Mouse (Mus musculus): ENCODE results near the gene Gm10974. TPM values are rescaled to one million over a fixed set of nuclear protein-coding genes. Genes with fewer than 3 reads are reported as not detected.

Gm10974 gene
- polyA plus RNA-seq, 1 experiment from 2014 or later: not detected

DNA sequence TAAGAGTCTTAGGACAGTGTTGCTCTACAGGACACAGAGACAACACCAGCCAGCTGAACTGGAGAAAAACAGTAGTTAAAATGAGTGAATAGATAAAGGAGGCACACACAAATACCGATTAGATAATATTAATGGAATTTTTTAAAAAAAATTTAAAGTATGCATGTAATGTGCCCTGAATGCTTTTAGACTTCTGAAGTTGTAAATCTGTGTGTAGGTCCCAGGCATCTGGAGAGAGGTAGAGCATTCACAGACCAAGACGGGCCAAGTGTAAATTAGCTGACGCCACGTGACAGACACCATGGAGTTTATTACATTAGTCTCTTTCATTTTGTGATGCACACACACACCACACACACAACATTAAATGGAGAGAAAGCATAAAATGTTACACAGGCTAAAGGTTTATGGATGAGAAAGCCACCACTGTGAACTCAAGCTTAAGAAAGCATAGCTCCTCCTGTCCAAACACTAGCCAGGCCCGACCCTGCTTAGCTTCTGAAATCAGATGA, 4.3 kb downstream of the Gm10974 start:
- H3K27me3 ChIP-seq (ENCODE audit: control insufficient read depth, insufficient read depth, low read length): no peaks in the 10 kb centered on the region
- no peak overlapping the region for H3K27ac ChIP-seq (ENCODE audit: low read depth, low read length)
- DNase-seq (ENCODE audit: low spot score): no peak
- 80% methylated on average over 5 of the region's 5 CpGs for WGBS
- no peaks in the 10 kb centered on the region for H3K36me3 ChIP-seq (ENCODE audit: control insufficient read depth, insufficient read depth, low read length)
- H3K4me2 ChIP-seq (replicated peaks; ENCODE audit: low read depth, low read length): no peak overlapping the region
- H3K9me3 ChIP-seq (ENCODE audit: control insufficient read depth, low read length): no peaks in the 10 kb centered on the region
- H3K4me1 ChIP-seq (replicated peaks; ENCODE audit: control insufficient read depth, insufficient read depth, low read length): no peaks in the 10 kb centered on the region
- H3K9ac ChIP-seq (ENCODE audit: low read depth, low read length): no peak overlapping the region
- no peak overlapping the region for H3K4me3 ChIP-seq (ENCODE audit: low read depth, low read length)
- no peak for ATAC-seq (ENCODE audit: low FRiP score)

DNA sequence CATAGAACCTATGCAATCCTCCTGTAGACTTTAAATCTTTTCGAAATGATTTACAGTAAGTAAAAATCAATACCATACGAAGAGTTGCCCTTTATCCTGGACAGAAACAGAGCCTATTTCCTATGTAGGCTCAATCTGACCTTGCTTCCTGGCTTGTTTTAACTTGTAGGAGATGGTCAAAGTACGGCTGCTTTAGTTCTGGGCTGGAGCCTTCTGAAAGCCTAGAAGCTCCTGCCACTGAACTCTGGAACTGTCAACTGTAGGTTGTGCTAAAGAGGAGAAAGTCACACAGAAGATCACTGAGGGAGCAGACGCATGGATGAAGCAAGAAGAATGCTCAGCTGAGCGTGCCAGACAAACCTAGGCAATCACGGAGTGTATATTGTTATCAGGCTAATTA, 5.3 kb downstream of the Gm10974 start:
- H3K36me3 ChIP-seq (ENCODE audit: control insufficient read depth, insufficient read depth, low read length): no peaks in the 10 kb centered on the region
- 92% methylated on average over 6 of the region's 6 CpGs for WGBS
- no peaks in the 10 kb centered on the region for H3K9me3 ChIP-seq (ENCODE audit: control insufficient read depth, low read length)
- H3K27me3 ChIP-seq (ENCODE audit: control insufficient read depth, insufficient read depth, low read length): no peaks in the 10 kb centered on the region
- H3K4me1 ChIP-seq (replicated peaks; ENCODE audit: control insufficient read depth, insufficient read depth, low read length): no peaks in the 10 kb centered on the region
- no peak overlapping the region for H3K4me2 ChIP-seq (replicated peaks; ENCODE audit: low read depth, low read length)
- DNase-seq (ENCODE audit: low spot score): no peak
- no peak for ATAC-seq (ENCODE audit: low FRiP score)
- H3K9ac ChIP-seq (ENCODE audit: low read depth, low read length): no peak overlapping the region
- no peak overlapping the region for H3K27ac ChIP-seq (ENCODE audit: low read depth, low read length)
- no peak overlapping the region for H3K4me3 ChIP-seq (ENCODE audit: low read depth, low read length)

DNA sequence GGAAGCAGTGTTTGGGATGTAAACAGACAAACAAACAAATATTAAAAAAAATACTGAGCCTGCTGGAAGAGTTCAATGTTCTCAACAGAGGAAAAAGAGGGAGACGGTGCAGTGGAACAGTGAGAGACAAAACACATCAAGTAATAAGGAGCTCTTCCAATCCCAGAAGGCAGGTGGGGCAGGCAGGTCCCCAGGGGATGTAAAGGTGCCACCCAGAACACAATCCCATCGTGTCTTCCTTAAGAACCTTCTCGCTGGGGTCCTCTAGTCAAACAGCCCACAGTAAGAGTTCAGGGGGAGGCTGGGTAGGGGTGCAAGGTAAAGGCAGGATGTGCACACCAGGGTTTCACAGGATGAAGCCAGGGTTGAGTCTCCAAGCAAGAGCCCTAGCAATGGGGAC, 7.7 kb downstream of the Gm10974 start:
- H3K27ac ChIP-seq (ENCODE audit: low read depth, low read length): no peak overlapping the region
- DNase-seq (ENCODE audit: low spot score): no peak
- H3K36me3 ChIP-seq (ENCODE audit: control insufficient read depth, insufficient read depth, low read length): no peaks in the 10 kb centered on the region
- H3K27me3 ChIP-seq (ENCODE audit: control insufficient read depth, insufficient read depth, low read length): no peaks in the 10 kb centered on the region
- no peak overlapping the region for H3K4me3 ChIP-seq (ENCODE audit: low read depth, low read length)
- H3K4me2 ChIP-seq (replicated peaks; ENCODE audit: low read depth, low read length): no peak overlapping the region
- WGBS: 88% methylated on average over 3 of the region's 3 CpGs
- no peak overlapping the region for H3K9ac ChIP-seq (ENCODE audit: low read depth, low read length)
- ATAC-seq (ENCODE audit: low FRiP score): no peak
- H3K4me1 ChIP-seq (replicated peaks; ENCODE audit: control insufficient read depth, insufficient read depth, low read length): no peaks in the 10 kb centered on the region
- no peaks in the 10 kb centered on the region for H3K9me3 ChIP-seq (ENCODE audit: control insufficient read depth, low read length)

DNA sequence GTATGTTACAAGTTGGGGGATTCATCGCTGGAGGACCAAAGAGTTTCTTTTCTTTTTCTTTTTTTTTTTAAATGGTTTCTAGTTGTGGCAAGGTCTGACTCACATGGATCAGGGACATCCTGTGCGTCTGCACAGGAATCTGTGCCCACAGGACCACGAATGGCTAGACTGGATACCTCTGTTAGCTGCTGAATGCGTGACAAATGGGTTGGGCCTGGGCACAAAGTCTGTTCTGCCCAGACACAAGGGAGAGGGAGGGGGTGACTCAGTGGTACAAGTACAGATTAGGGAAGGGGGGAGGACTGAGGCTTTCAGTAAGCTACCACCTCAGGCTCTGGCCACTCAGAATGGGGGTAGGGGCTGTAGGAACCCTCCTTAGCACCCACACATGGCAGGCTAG, 10.0 kb downstream of the Gm10974 start:
- Histone ChIP-seq H3K27ac (ENCODE audit: low read depth, low read length) (no peak overlapping the region), H3K27me3 (ENCODE audit: control insufficient read depth, insufficient read depth, low read length) (no peaks in the 10 kb centered on the region), H3K36me3 (ENCODE audit: control insufficient read depth, insufficient read depth, low read length) (no peaks in the 10 kb centered on the region), H3K9ac (ENCODE audit: low read depth, low read length) (no peak overlapping the region), H3K4me1 (replicated peaks; ENCODE audit: control insufficient read depth, insufficient read depth, low read length) (no peaks in the 10 kb centered on the region), H3K4me2 (replicated peaks; ENCODE audit: low read depth, low read length) (no peak overlapping the region), H3K4me3 (ENCODE audit: low read depth, low read length) (no peak overlapping the region), H3K9me3 (ENCODE audit: control insufficient read depth, low read length) (no peaks in the 10 kb centered on the region)
- DNase-seq (ENCODE audit: low spot score): no peak
- 91% methylated on average over 4 of the region's 4 CpGs for WGBS
- ATAC-seq (ENCODE audit: low FRiP score): no peak

DNA sequence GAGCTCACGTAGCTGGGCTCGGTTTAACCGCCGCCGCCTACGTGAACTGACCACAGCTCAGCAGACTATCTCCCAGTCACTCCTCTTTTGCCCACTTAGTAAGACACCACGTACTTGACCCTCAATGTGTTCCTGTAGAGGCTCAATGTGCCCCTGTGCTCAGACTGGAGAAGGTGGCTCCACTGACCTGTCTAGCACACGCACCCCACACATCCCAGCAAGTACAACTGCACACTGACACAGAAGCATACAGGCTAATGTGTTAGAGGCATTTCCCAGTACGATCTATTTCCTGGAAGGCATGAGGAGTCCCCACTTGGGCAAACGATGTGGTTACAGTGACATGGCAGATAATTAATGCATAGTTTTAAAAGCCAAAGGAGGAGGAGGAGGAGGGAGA, 10.9 kb downstream of the Gm10974 start:
- no peak overlapping the region for H3K27ac ChIP-seq (ENCODE audit: low read depth, low read length)
- H3K4me3 ChIP-seq (ENCODE audit: low read depth, low read length): no peak overlapping the region
- H3K4me2 ChIP-seq (replicated peaks; ENCODE audit: low read depth, low read length): no peak overlapping the region
- no peak overlapping the region for H3K9ac ChIP-seq (ENCODE audit: low read depth, low read length)
- no peaks in the 10 kb centered on the region for H3K4me1 ChIP-seq (replicated peaks; ENCODE audit: control insufficient read depth, insufficient read depth, low read length)
- no peak for ATAC-seq (ENCODE audit: low FRiP score)
- H3K36me3 ChIP-seq (ENCODE audit: control insufficient read depth, insufficient read depth, low read length): no peaks in the 10 kb centered on the region
- DNase-seq (ENCODE audit: low spot score): no peak
- H3K27me3 ChIP-seq (ENCODE audit: control insufficient read depth, insufficient read depth, low read length): no peaks in the 10 kb centered on the region
- no peaks in the 10 kb centered on the region for H3K9me3 ChIP-seq (ENCODE audit: control insufficient read depth, low read length)
- 87% methylated on average over 10 of the region's 10 CpGs for WGBS

DNA sequence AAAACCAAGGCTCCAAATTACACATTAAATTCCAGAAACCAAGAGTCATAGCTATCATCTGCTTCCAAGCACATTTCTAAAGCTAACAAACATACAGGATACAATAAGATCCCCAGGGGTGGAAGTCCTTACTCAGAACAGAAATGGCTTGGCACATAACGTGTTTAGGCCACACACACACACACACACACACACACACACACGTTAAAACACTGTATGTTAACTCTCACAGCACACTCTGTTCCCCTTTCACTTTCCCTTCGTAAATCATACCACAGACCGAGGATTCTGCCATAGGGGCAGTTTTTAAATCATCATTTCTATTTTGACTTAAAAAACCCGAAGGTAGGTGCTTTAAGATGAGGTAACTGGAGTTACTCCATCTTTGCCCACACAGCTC, 18.5 kb downstream of the Gm10974 start:
- DNase-seq (ENCODE audit: low spot score): no peak
- Histone ChIP-seq H3K27ac (ENCODE audit: low read depth, low read length) (no peak overlapping the region), H3K4me2 (replicated peaks; ENCODE audit: low read depth, low read length) (no peak overlapping the region), H3K36me3 (ENCODE audit: control insufficient read depth, insufficient read depth, low read length) (no peaks in the 10 kb centered on the region), H3K9ac (ENCODE audit: low read depth, low read length) (no peak overlapping the region), H3K4me1 (replicated peaks; ENCODE audit: control insufficient read depth, insufficient read depth, low read length) (0 out of 2 replicates have a peak, but pooled peaks cover 2% of the 10 kb centered on the region), H3K9me3 (ENCODE audit: control insufficient read depth, low read length) (no peaks in the 10 kb centered on the region), H3K4me3 (ENCODE audit: low read depth, low read length) (no peak overlapping the region), H3K27me3 (ENCODE audit: control insufficient read depth, insufficient read depth, low read length) (peaks cover 7% of the 10 kb centered on the region; the same call in 1 of the 2 replicates)
- no peak for ATAC-seq (ENCODE audit: low FRiP score)
- 81% methylated on average over 5 of the region's 5 CpGs for WGBS

DNA sequence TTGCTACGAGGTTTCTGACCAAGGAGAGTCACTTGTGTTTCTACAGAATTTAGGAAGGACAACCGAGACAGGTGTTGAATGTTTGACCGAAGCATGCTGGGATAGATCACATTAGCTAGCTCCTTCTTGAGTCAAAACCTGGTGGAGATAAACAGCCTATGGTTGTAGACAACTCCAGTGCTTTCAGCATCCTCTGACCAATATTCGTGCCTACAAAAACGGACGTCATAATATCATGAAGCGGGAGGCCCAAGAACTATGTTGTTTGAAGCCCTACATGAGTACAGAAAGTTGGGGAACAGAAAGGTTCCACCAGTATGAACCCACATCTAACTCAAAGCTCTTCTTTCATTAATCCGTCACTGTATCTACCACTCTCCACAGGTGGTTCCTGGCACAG, 19.2 kb downstream of the Gm10974 start:
- no peak overlapping the region for H3K9ac ChIP-seq (ENCODE audit: low read depth, low read length)
- H3K27ac ChIP-seq (ENCODE audit: low read depth, low read length): no peak overlapping the region
- peaks cover 7% of the 10 kb centered on the region; the same call in 1 of the 2 replicates for H3K27me3 ChIP-seq (ENCODE audit: control insufficient read depth, insufficient read depth, low read length)
- ATAC-seq (ENCODE audit: low FRiP score) (no peak), DNase-seq (ENCODE audit: low spot score) (no peak)
- no peak overlapping the region for H3K4me3 ChIP-seq (ENCODE audit: low read depth, low read length)
- WGBS: 90% methylated on average over 8 of the region's 8 CpGs
- H3K4me1 ChIP-seq (replicated peaks; ENCODE audit: control insufficient read depth, insufficient read depth, low read length): 0 out of 2 replicates have a peak, but pooled peaks cover 2% of the 10 kb centered on the region
- H3K36me3 ChIP-seq (ENCODE audit: control insufficient read depth, insufficient read depth, low read length): no peaks in the 10 kb centered on the region
- no peak overlapping the region for H3K4me2 ChIP-seq (replicated peaks; ENCODE audit: low read depth, low read length)
- H3K9me3 ChIP-seq (ENCODE audit: control insufficient read depth, low read length): no peaks in the 10 kb centered on the region

DNA sequence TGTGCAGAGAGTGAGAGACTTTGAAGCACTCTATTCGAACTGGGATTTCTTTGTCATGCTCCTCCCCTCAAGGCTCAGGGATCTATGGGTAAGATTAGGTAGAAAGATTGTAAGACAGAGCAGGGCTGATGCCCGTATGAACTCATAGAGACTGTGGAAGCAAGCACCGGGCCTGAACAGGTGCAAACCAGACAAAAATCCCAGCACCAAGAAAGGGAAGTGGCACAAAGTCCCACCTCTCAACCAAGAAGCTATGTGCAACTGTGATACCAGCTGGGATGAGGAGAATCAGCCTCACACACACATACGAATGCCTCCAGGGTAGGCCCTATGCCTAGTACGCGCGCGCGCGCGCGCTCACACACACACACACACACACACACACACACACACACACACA, 20.1 kb downstream of the Gm10974 start:
- WGBS: 95% methylated on average over 12 of the region's 12 CpGs
- no peak for ATAC-seq (ENCODE audit: low FRiP score)

DNA sequence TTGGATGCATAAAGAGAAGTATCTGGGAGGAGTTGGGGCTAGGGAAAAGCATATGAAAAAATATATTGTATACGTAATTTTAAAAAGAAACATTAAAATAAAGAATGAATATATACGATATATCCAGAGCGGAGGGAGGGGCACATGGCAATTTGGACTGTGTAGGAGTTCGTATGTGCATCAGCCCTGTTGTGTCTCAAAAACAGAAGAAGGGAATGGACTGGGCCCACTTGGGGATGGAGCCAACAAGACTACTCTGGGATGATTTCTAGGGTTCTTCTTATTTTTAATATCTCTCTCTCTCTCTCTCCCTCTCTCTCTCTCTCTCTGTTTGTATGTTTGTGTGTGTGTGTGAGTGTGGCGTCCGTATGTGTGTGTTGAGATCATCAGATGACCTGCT, 20.7 kb downstream of the Gm10974 start:
- no peak for ATAC-seq (ENCODE audit: low FRiP score)
- H3K4me2 ChIP-seq (replicated peaks; ENCODE audit: low read depth, low read length): no peak overlapping the region
- DNase-seq (ENCODE audit: low spot score): no peak
- no peak overlapping the region for H3K9ac ChIP-seq (ENCODE audit: low read depth, low read length)
- H3K27ac ChIP-seq (ENCODE audit: low read depth, low read length): no peak overlapping the region
- WGBS: 94% methylated on average over 6 of the region's 6 CpGs
- no peak overlapping the region for H3K4me3 ChIP-seq (ENCODE audit: low read depth, low read length)
- no peaks in the 10 kb centered on the region for H3K36me3 ChIP-seq (ENCODE audit: control insufficient read depth, insufficient read depth, low read length)
- H3K27me3 ChIP-seq (ENCODE audit: control insufficient read depth, insufficient read depth, low read length): peaks cover 7% of the 10 kb centered on the region; the same call in 1 of the 2 replicates
- H3K9me3 ChIP-seq (ENCODE audit: control insufficient read depth, low read length): no peaks in the 10 kb centered on the region
- 0 out of 2 replicates have a peak, but pooled peaks cover 2% of the 10 kb centered on the region for H3K4me1 ChIP-seq (replicated peaks; ENCODE audit: control insufficient read depth, insufficient read depth, low read length)

More for the DNA sequence above, 20.1 kb downstream of the Gm10974 start:
- Histone ChIP-seq H3K4me1 (replicated peaks; ENCODE audit: control insufficient read depth, insufficient read depth, low read length) (0 out of 2 replicates have a peak, but pooled peaks cover 2% of the 10 kb centered on the region), H3K4me3 (ENCODE audit: low read depth, low read length) (no peak overlapping the region), H3K36me3 (ENCODE audit: control insufficient read depth, insufficient read depth, low read length) (no peaks in the 10 kb centered on the region), H3K9ac (ENCODE audit: low read depth, low read length) (no peak overlapping the region), H3K9me3 (ENCODE audit: control insufficient read depth, low read length) (no peaks in the 10 kb centered on the region), H3K27me3 (ENCODE audit: control insufficient read depth, insufficient read depth, low read length) (peaks cover 7% of the 10 kb centered on the region; the same call in 1 of the 2 replicates), H3K4me2 (replicated peaks; ENCODE audit: low read depth, low read length) (no peak overlapping the region), H3K27ac (ENCODE audit: low read depth, low read length) (no peak overlapping the region)
- DNase-seq (ENCODE audit: low spot score): no peak

All from hindbrain, embryonic 11.5 days (tissue).